Mouse (Mus musculus) erythroblast, embryonic 14.5 days (primary cell): ENCODE data around the gene Kiss1. TPM values are rescaled to one million over a fixed set of nuclear protein-coding genes. Genes with fewer than 3 reads are reported as not detected.

Experiments used
- H3K27me3 ChIP-seq: 2 replicates; pipeline ENCODE4 v1.6.1; 2012; ENCODE audit warnings: inconsistent platforms; ENCODE audit not compliant: control insufficient read depth
- H3K36me3 ChIP-seq: 2 replicates; pipeline ENCODE4 v1.6.1; 2012; ENCODE audit warnings: mild to moderate bottlenecking, inconsistent platforms; ENCODE audit not compliant: control insufficient read depth
- H3K4me1 ChIP-seq: 2 replicates; pipeline ENCODE4 v1.6.1; 2012; ENCODE audit warnings: inconsistent platforms; ENCODE audit not compliant: control insufficient read depth
- H3K4me3 ChIP-seq: replicated peaks from 2 replicates; pipeline ENCODE3; 2012; ENCODE audit warnings: moderate library complexity, mild to moderate bottlenecking, inconsistent platforms
- H3K9me3 ChIP-seq: 2 replicates; pipeline ENCODE4 v1.6.1; 2012; ENCODE audit warnings: low read length, inconsistent platforms, mixed read lengths; ENCODE audit not compliant: control insufficient read depth
- GATA1 ChIP-seq: IDR thresholded peaks from 2 replicates; pipeline ENCODE4 v1.6.1; 2012; ENCODE audit warnings: low read length, inconsistent platforms, mixed read lengths
- TAL1 ChIP-seq: IDR thresholded peaks from 3 replicates; pipeline ENCODE4 v1.6.1; 2012; ENCODE audit warnings: low read length, inconsistent platforms, mixed read lengths
- polyA plus RNA-seq: library from polyadenylated mRNA; stranded (reverse); fragments of >175 nt; gene quantifications from 2 replicates; pipeline ENCODE4 v1.2.3, GENCODE M21; 2012

Gene Kiss1
- polyA plus RNA-seq, 1 experiment: not detected

GRCm38 (mm10) chr1:133287880-133288279, 33.8 kb upstream of the Kiss1 start:
- H3K27me3 ChIP-seq: no peaks in the 10 kb centered on the region
- no peaks in the 10 kb centered on the region for H3K9me3 ChIP-seq
- H3K36me3 ChIP-seq: no peaks in the 10 kb centered on the region; the same call in 1 of the 2 replicates
- TF ChIP-seq TAL1 (no peak), GATA1 (no peak)
- no peak overlapping the region for H3K4me3 ChIP-seq
- no peaks in the 10 kb centered on the region for H3K4me1 ChIP-seq

- Histone ChIP-seq H3K4me1 (no peaks in the 10 kb centered on the region), H3K4me3 (no peak overlapping the region), H3K9me3 (no peaks in the 10 kb centered on the region), H3K36me3 (no peaks in the 10 kb centered on the region; the same call in 1 of the 2 replicates), H3K27me3 (no peaks in the 10 kb centered on the region)
- TF ChIP-seq GATA1: no peak
- no peak for TF ChIP-seq TAL1
Measured at GRCm38 (mm10) chr1:133291888-133292287, 29.8 kb upstream of the Kiss1 start.

DNA sequence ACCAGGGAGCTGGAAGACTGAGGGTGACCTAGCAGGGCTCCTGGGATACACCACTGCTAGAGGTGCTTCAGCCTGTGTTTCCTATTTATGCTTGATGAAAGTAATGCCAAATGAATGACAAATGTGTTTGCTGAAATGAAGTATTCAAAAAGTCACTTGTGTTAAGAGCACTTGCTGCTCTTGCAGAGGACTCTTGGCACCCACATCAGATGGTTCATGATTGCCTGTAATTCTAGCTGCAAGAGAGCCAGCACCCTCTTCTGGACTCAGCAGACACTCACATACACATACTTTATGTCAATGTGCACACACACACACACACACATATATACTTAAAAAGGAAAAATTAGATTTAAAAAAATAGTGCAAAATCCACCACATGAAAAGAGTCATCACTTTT, 29.1 kb upstream of the Kiss1 start:
- H3K4me3 ChIP-seq: no peak overlapping the region
- no peaks in the 10 kb centered on the region for H3K4me1 ChIP-seq
- no peaks in the 10 kb centered on the region for H3K27me3 ChIP-seq
- no peaks in the 10 kb centered on the region for H3K9me3 ChIP-seq
- H3K36me3 ChIP-seq: no peaks in the 10 kb centered on the region; the same call in 1 of the 2 replicates
- TF ChIP-seq GATA1 (no peak), TAL1 (no peak)

- TF ChIP-seq GATA1 (no peak), TAL1 (no peak)
- no peak overlapping the region for H3K4me3 ChIP-seq
- no peaks in the 10 kb centered on the region for H3K27me3 ChIP-seq
- no peaks in the 10 kb centered on the region for H3K9me3 ChIP-seq
- H3K4me1 ChIP-seq: no peaks in the 10 kb centered on the region
- H3K36me3 ChIP-seq: no peaks in the 10 kb centered on the region; the same call in 1 of the 2 replicates
Measured at GRCm38 (mm10) chr1:133296376-133296775, 25.3 kb upstream of the Kiss1 start.

GRCm38 (mm10) chr1:133298816-133299215, 22.9 kb upstream of the Kiss1 start:
- Histone ChIP-seq H3K36me3 (no peaks in the 10 kb centered on the region; the same call in 1 of the 2 replicates), H3K9me3 (no peaks in the 10 kb centered on the region), H3K4me1 (no peaks in the 10 kb centered on the region), H3K4me3 (no peak overlapping the region), H3K27me3 (no peaks in the 10 kb centered on the region)
- no peak for TF ChIP-seq GATA1

DNA sequence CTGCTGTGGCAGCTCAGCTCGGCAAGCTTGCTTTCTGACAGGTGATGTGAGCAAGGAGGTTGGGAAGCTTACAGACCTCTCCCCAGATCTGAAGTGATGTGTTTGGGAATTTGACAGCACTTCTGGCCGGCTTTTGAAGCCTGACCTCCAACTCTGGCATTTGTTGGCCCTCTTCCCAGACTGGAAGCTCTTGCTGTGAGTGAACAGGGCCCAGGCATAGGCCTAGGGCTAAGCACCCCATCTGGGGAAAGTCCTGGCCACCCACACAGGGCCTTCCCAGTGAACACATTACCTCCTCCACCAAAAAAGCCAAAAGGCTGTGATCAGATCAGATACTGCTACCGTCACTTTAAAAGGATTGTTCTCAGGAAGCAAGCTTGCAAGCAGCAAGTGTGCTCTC, 19.1 kb upstream of the Kiss1 start:
- Histone ChIP-seq H3K27me3 (no peaks in the 10 kb centered on the region), H3K4me3 (no peak overlapping the region), H3K4me1 (no peaks in the 10 kb centered on the region), H3K9me3 (peaks cover 4% of the 10 kb centered on the region; the same call in 1 of the 2 replicates), H3K36me3 (no peaks in the 10 kb centered on the region; the same call in 1 of the 2 replicates)
- TF ChIP-seq TAL1 (no peak), GATA1 (no peak)

DNA sequence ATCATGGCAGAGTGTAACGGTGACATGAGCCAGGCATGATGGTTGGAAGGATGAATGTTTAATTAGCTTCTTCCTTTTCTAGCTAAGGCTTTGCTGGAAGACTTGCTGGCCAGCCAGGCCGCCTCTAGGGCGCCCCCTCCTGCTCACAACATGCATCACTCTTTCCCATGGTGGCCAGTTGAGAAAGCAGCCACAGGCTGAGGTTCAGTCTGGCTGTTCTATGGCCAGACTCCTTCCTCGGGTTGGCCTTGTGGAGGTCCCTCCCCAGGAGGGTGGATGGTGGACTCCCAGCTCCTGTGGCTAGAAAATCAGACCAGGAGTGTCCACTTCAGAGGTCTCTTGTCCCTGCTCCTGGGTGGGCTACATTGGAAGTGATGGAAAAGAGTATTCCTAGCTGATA, 14.8 kb upstream of the Kiss1 start:
- TF ChIP-seq GATA1 (no peak), TAL1 (no peak)
- Histone ChIP-seq H3K9me3 (peaks cover 4% of the 10 kb centered on the region; the same call in 1 of the 2 replicates), H3K4me3 (no peak overlapping the region), H3K36me3 (no peaks in the 10 kb centered on the region), H3K4me1 (no peaks in the 10 kb centered on the region), H3K27me3 (no peaks in the 10 kb centered on the region)

- TF ChIP-seq GATA1 (no peak), TAL1 (no peak)
- Histone ChIP-seq H3K36me3 (no peaks in the 10 kb centered on the region), H3K4me1 (no peaks in the 10 kb centered on the region; the same call in 1 of the 2 replicates), H3K9me3 (peaks cover 4% of the 10 kb centered on the region; the same call in 1 of the 2 replicates), H3K4me3 (no peak overlapping the region), H3K27me3 (no peaks in the 10 kb centered on the region)
Measured at GRCm38 (mm10) chr1:133307318-133307717, 14.4 kb upstream of the Kiss1 start.

GRCm38 (mm10) chr1:133309652-133310267, 11.9 kb upstream of the Kiss1 start, which contains the start of gene Golt1a:
Gene Golt1a (plus strand): TSS chr1:133309800.
- Histone ChIP-seq H3K27me3 (no peaks in the 10 kb centered on the region; the same call in 1 of the 2 replicates), H3K4me1 (no peaks in the 10 kb centered on the region; the same call in 1 of the 2 replicates), H3K4me3 (peak within 1 kb of the TSS; percentile 10), H3K36me3 (no peaks in the 10 kb centered on the region), H3K9me3 (peaks cover 4% of the 10 kb centered on the region; the same call in 1 of the 2 replicates)
- TF ChIP-seq TAL1: no peak
- TF ChIP-seq GATA1: no peak
